Mouse (Mus musculus): ENCODE measurements around the gene Gm42878.

DNA sequence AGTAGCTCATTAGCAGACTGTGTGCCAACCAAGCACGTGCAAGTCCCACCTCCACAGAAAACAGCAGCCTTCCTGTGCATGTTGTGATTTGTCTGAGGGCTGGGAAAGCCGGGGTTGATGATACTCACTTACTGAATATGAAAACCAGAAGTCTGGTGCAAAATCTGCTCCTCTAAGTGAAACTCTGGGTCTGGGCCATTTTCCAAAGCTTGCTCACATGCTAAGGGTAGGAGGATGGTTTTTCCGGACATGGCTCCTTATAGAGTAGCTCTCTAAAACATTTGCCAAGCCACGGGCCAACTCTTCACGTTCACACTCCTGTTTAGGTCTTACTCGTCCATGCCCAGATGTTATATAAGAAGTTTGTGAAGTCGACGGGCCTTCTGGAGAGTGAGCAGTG lies 52.0 kb downstream of the Gm42878 start:
- no peak for TF ChIP-seq POLR2A (IDR thresholded peaks at IDR 0.05; ENCODE audit: borderline replicate concordance, extremely low read depth, low read depth, low read length)
- no peak for TF ChIP-seq CTCF (IDR thresholded peaks at IDR 0.05; ENCODE audit: insufficient read depth, low read length)

Measured in lung, adult 2 months (tissue).